Mouse (Mus musculus): ENCODE results near the gene Kcnh7. TPM values are rescaled to one million over a fixed set of nuclear protein-coding genes. Genes with fewer than 3 reads are reported as not detected.

The Kcnh7 gene
- total RNA-seq (2021), result under 1 TPM; 0.11 to 0.17 TPM
- long read RNA-seq, experiment 1, result 0 reads
- long read RNA-seq, experiment 2, result 0 reads

- DNase-seq (ENCODE audit: low spot score), result no peak
Measured at GRCm38 (mm10) chr2:63183563-63184545, at the start of gene Kcnh7. TSS of gene Kcnh7 (minus strand) at chr2:63184287.

DNA sequence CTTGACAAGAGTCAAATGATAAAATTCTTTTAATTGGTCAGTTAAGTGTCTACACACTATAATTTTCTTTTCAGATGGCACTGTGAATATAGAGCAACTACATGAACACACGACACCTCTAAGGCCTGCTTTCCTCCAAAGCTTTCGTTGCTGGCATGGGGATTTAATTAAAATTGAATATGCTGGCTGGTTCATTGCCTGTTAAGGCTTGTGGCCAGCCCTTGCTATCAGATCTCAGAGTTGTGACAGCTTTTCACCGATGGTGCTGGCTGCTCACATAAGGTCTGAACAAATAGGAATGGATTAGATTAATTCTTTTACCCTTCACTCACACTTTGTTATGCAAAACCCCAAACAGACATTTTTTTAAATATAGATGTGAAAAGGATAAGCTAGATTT is 23.3 kb upstream of the Kcnh7 start:
- DNase-seq (ENCODE audit: low spot score), result no peak

- no peak for DNase-seq (ENCODE audit: low spot score)
Measured at GRCm38 (mm10) chr2:63186014-63186413, 1.9 kb upstream of the Kcnh7 start.

- DNase-seq (ENCODE audit: low spot score), result no peak
Measured at GRCm38 (mm10) chr2:63184551-63185430, 704 bp upstream of the Kcnh7 start.

DNA sequence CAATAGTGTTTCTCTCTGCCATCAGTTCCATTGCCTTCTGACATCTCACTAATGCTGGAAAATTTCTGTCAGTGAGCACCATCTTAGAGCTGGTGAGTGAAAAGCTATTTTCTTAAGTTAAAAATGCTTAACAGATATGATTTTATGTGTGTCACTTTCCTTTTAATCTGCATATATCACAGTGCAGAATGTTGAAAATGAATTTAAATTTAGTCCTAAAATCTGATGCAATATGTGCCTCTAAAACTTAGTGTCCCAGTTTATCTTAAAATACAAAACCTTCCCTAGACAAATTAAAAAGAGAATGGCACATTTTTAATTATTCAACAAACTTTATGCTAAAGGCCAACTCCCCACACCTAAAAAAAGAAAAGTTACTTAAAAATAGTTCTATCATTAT is 30.4 kb downstream of the Kcnh7 start:
- DNase-seq (ENCODE audit: low spot score), result no peak

GRCm38 (mm10) chr2:63127762-63128516 is 56.1 kb downstream of the Kcnh7 start:
- DNase-seq (ENCODE audit: low spot score), result no peak

DNA sequence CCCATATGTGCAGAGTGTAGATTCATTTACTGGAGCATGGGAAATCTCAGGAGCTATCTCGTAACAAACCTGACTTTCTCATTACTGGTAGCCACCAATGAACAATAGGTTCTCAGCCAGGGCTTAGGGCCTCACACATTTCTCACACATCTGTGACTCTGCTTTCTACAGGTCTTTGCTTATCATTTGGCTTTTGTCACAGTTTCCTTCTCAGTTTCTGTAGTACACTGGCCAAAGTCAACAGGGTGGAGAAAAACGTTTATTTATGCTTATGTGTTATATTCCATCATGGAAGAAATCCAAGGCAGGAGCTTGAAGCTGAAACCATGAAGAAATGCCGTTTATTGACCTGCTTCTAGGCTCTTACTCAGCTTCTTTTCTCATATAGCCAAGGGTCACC is 63.8 kb downstream of the Kcnh7 start:
- DNase-seq (ENCODE audit: low spot score), result no peak

GRCm38 (mm10) chr2:63117209-63118193 is 66.6 kb downstream of the Kcnh7 start:
- no peak for DNase-seq (ENCODE audit: low spot score)

GRCm38 (mm10) chr2:63105971-63106370 is 78.1 kb downstream of the Kcnh7 start:
- no peak for DNase-seq (ENCODE audit: low spot score)

DNA sequence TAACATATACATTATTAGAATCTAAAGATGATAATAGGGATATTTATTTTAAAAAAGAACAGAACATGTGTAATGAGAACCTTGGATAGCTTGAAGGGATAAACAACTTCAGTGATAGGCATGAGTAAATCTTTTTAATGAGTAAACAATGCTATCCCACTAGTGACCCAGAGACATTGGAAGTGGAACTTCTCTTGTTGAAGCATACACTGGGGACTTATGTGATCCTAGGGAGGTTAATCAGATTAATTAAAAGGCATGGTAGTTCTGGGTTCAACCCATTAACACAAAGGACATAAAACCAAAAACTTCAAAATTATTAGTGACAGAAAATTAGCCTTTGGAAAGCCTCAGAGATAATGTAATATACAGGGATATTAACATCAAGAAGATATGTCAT is 84.4 kb downstream of the Kcnh7 start:
- DNase-seq (ENCODE audit: low spot score), result no peak

GRCm38 (mm10) chr2:63091775-63092174 is 92.3 kb downstream of the Kcnh7 start:
- no peak for DNase-seq (ENCODE audit: low spot score)

- no peak for DNase-seq (ENCODE audit: low spot score)
Measured at GRCm38 (mm10) chr2:63090447-63090846, 93.6 kb downstream of the Kcnh7 start.

DNA sequence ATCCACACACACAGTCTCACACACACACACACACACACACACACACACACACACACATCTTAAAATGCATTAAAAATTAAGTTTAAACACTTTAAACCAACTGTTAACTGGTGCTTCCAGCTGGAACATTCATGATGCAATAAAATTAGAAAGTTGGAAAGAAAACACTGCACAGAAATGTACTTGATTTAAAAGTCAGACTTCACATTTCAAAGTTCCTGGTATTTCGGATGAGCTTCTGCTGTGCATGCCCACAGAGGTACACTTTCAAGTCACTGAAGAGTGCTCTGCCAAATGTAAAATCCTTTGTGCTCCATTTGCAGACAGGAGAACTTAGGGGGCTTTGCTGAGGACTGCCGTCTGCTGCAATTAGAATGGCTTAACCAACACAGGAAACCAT is 125.7 kb downstream of the Kcnh7 start:
- no peak for DNase-seq (ENCODE audit: low spot score)

GRCm38 (mm10) chr2:63049884-63050283 is 134.2 kb downstream of the Kcnh7 start:
- DNase-seq (ENCODE audit: low spot score), result no peak

DNA sequence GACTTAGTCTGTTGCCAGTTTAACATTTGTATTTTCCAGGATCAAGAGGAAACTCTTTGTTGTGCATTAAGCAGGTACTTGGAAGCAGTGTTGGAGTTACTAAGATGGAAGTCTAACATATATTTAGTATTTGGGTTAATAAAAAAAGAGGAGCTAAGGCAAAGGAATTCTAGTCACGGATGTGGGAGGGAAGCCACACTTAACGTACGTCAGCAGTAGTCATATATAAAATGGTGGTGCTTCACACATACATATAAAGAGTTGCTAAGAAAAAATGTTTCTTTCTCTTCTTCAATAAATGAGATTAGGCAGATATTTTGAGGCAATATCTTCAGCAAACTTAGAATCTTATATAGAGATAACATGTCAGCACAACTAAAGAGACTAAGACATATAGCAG is 144.4 kb downstream of the Kcnh7 start:
- DNase-seq (ENCODE audit: low spot score), result no peak

GRCm38 (mm10) chr2:63014909-63015308 is 169.2 kb downstream of the Kcnh7 start:
- DNase-seq (ENCODE audit: low spot score), result no peak

DNA sequence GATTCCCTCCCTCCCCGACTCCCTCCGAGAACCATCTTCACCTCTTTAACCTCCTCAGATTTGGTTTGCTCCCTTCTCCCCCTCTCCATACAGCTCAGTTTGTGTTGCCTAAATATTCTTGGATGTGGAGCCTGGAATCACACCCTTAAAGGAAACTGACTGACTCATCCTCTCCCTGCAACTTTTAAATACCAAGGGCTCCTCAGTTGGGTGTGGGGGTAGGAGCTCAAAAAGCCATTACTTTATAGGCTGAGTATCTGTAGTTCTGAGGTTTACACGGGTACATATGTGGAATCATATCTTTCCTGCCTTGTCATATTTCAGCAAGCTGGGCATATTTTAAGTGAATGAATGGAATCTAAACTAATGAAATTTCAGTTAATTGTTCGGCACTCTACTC is 174.9 kb downstream of the Kcnh7 start:
- no peak for DNase-seq (ENCODE audit: low spot score)

DNA sequence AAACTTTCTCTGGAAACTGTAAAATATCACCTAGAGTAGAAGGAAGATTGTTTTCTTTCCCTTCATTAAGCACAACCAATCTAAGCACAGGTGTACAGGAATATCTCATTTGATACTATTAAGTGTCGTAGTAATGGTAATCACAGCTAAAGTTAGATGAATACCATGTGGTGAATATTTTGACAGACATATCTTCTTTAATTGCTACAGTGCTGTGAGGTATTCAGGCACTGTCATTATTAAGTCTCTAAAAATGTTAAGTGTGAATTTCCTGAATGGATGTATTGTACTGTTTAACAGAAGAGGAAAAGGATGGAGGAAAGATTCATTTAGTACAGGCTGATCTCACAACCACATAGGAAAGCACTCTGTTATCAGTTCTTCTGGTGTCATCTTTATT is 181.3 kb downstream of the Kcnh7 start:
- no peak for DNase-seq (ENCODE audit: low spot score)

- DNase-seq (ENCODE audit: low spot score), result no peak
Measured at GRCm38 (mm10) chr2:62997692-62998091, 186.4 kb downstream of the Kcnh7 start.

DNA sequence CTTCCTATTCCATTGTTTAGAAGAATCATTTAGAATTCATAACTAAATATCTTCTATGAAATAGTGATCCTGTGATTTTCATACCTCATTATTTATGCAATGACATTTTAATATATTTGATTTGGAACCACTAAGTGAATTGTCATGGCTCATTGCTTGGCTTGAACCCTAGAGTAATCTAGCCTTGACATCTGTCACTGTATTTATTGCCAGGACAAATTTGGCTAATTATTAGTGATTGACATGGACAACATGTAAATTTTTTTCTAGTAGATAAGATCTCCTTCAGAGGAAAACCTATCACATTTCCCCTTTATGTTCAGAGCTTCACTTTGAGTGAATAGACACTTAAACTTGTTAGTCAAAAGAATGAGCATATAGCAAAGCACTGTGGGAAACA is 195.5 kb downstream of the Kcnh7 start:
- DNase-seq (ENCODE audit: low spot score), result no peak

Measured in gastrocnemius, adult 18-20 months (tissue).